Mouse (Mus musculus): ENCODE data around the gene Gm28051. TPM values are rescaled to one million over a fixed set of nuclear protein-coding genes. Genes with fewer than 3 reads are reported as not detected.
A peak's percentile ranks its signal among the peaks of the same experiment; 100 is the strongest.

The Gm28051 gene
- polyA plus RNA-seq, 1 experiment from 2014 or later: not detected

GRCm38 (mm10) chr12:102722451-102722850 is 35.1 kb downstream of the Gm28051 start:
- Histone ChIP-seq H3K4me2 (no peak overlapping the region), H3K4me3 (no peak overlapping the region), H3K27me3 (replicated peaks) (no peaks in the 10 kb centered on the region), H3K4me1 (replicated peaks) (peaks cover 6% of the 10 kb centered on the region), H3K27ac (ENCODE audit: poor library complexity, severe bottlenecking) (no peak overlapping the region), H3K36me3 (no peaks in the 10 kb centered on the region), H3K9ac (no peak overlapping the region), H3K9me3 (replicated peaks) (no peaks in the 10 kb centered on the region)
- ATAC-seq (ENCODE audit: insufficient number of reproducible peaks, low FRiP score): no peak; the same call in 1 of the 2 replicates
- 56% methylated on average over 11 of the region's 11 CpGs for WGBS

GRCm38 (mm10) chr12:102719552-102720315 is 37.8 kb downstream of the Gm28051 start:
- no peak overlapping the region for H3K4me3 ChIP-seq
- no peaks in the 10 kb centered on the region for H3K36me3 ChIP-seq
- H3K4me2 ChIP-seq: no peak overlapping the region
- 32% methylated on average over 13 of the region's 13 CpGs for WGBS
- no peak overlapping the region for H3K27ac ChIP-seq (ENCODE audit: poor library complexity, severe bottlenecking)
- H3K9me3 ChIP-seq (replicated peaks): no peaks in the 10 kb centered on the region
- no peak for ATAC-seq (ENCODE audit: insufficient number of reproducible peaks, low FRiP score)
- H3K9ac ChIP-seq: no peak overlapping the region
- H3K4me1 ChIP-seq (replicated peaks): peaks cover 6% of the 10 kb centered on the region
- no peaks in the 10 kb centered on the region for H3K27me3 ChIP-seq (replicated peaks)

- no peaks in the 10 kb centered on the region for H3K4me1 ChIP-seq (replicated peaks)
- 77% methylated on average over 10 of the region's 10 CpGs for WGBS
- no peaks in the 10 kb centered on the region for H3K27me3 ChIP-seq (replicated peaks)
- no peak overlapping the region for H3K4me2 ChIP-seq
- no peak overlapping the region for H3K27ac ChIP-seq (ENCODE audit: poor library complexity, severe bottlenecking)
- H3K4me3 ChIP-seq: no peak overlapping the region
- no peak overlapping the region for H3K9ac ChIP-seq
- H3K9me3 ChIP-seq (replicated peaks): no peaks in the 10 kb centered on the region
- ATAC-seq (ENCODE audit: insufficient number of reproducible peaks, low FRiP score): no peak
- no peaks in the 10 kb centered on the region for H3K36me3 ChIP-seq
Measured at GRCm38 (mm10) chr12:102714654-102715395, 42.7 kb downstream of the Gm28051 start.

GRCm38 (mm10) chr12:102714116-102714515 is 43.4 kb downstream of the Gm28051 start:
- 79% methylated on average over 2 of the region's 2 CpGs for WGBS
- no peak for ATAC-seq (ENCODE audit: insufficient number of reproducible peaks, low FRiP score)
- H3K27me3 ChIP-seq (replicated peaks): no peaks in the 10 kb centered on the region
- H3K9me3 ChIP-seq (replicated peaks): no peaks in the 10 kb centered on the region
- no peak overlapping the region for H3K4me3 ChIP-seq
- no peak overlapping the region for H3K9ac ChIP-seq
- no peak overlapping the region for H3K4me2 ChIP-seq
- H3K27ac ChIP-seq (ENCODE audit: poor library complexity, severe bottlenecking): no peak overlapping the region
- no peaks in the 10 kb centered on the region for H3K4me1 ChIP-seq (replicated peaks)
- H3K36me3 ChIP-seq: no peaks in the 10 kb centered on the region

- Histone ChIP-seq H3K36me3 (no peaks in the 10 kb centered on the region), H3K4me1 (replicated peaks) (0 out of 2 replicates have a peak, but pooled peaks cover 2% of the 10 kb centered on the region), H3K27me3 (replicated peaks) (no peaks in the 10 kb centered on the region), H3K4me2 (no peak overlapping the region), H3K9ac (no peak overlapping the region), H3K9me3 (replicated peaks) (no peaks in the 10 kb centered on the region), H3K27ac (ENCODE audit: poor library complexity, severe bottlenecking) (no peak overlapping the region), H3K4me3 (no peak overlapping the region)
- 68% methylated on average over 20 of the region's 20 CpGs for WGBS
- ATAC-seq (ENCODE audit: insufficient number of reproducible peaks, low FRiP score): no peak
Measured at GRCm38 (mm10) chr12:102713153-102713865, 44.3 kb downstream of the Gm28051 start.

GRCm38 (mm10) chr12:102710851-102711375 is 46.7 kb downstream of the Gm28051 start:
- no peaks in the 10 kb centered on the region for H3K9me3 ChIP-seq (replicated peaks)
- H3K4me1 ChIP-seq (replicated peaks): peaks cover 12% of the 10 kb centered on the region
- no peak overlapping the region for H3K27ac ChIP-seq (ENCODE audit: poor library complexity, severe bottlenecking)
- 63% methylated on average over 4 of the region's 4 CpGs for WGBS
- H3K4me2 ChIP-seq: no peak overlapping the region
- no peaks in the 10 kb centered on the region for H3K36me3 ChIP-seq
- no peak overlapping the region for H3K9ac ChIP-seq
- H3K27me3 ChIP-seq (replicated peaks): 0 out of 2 replicates have a peak, but pooled peaks cover 3% of the 10 kb centered on the region
- ATAC-seq (ENCODE audit: insufficient number of reproducible peaks, low FRiP score): no peak
- no peak overlapping the region for H3K4me3 ChIP-seq

GRCm38 (mm10) chr12:102709896-102710295 is 47.7 kb downstream of the Gm28051 start:
- Histone ChIP-seq H3K9ac (no peak overlapping the region), H3K9me3 (replicated peaks) (no peaks in the 10 kb centered on the region), H3K27me3 (replicated peaks) (0 out of 2 replicates have a peak, but pooled peaks cover 3% of the 10 kb centered on the region), H3K4me2 (no peak overlapping the region), H3K4me3 (no peak overlapping the region), H3K27ac (ENCODE audit: poor library complexity, severe bottlenecking) (no peak overlapping the region), H3K4me1 (replicated peaks) (peaks cover 19% of the 10 kb centered on the region), H3K36me3 (no peaks in the 10 kb centered on the region)
- 80% methylated on average over 5 of the region's 5 CpGs for WGBS
- ATAC-seq (ENCODE audit: insufficient number of reproducible peaks, low FRiP score): no peak

- 0 out of 2 replicates have a peak overlapping the region, but pooled peaks have one; percentile 22 for H3K9ac ChIP-seq
- H3K4me2 ChIP-seq: peak overlapping the region; percentile 58
- H3K36me3 ChIP-seq: no peaks in the 10 kb centered on the region
- H3K27me3 ChIP-seq (replicated peaks): 0 out of 2 replicates have a peak, but pooled peaks cover 3% of the 10 kb centered on the region
- H3K9me3 ChIP-seq (replicated peaks): no peaks in the 10 kb centered on the region
- 18% methylated on average over 11 of the region's 11 CpGs for whole genome bisulfite sequencing
- no peak overlapping the region for H3K27ac ChIP-seq (ENCODE audit: poor library complexity, severe bottlenecking)
- peaks cover 30% of the 10 kb centered on the region for H3K4me1 ChIP-seq (replicated peaks)
- ATAC-seq (ENCODE audit: insufficient number of reproducible peaks, low FRiP score): no peak
- H3K4me3 ChIP-seq: peak overlapping the region; percentile 17
Measured at GRCm38 (mm10) chr12:102708220-102708619, 49.3 kb downstream of the Gm28051 start.

GRCm38 (mm10) chr12:102706833-102707463 is 50.6 kb downstream of the Gm28051 start:
- Histone ChIP-seq H3K4me3 (no peak overlapping the region), H3K9me3 (replicated peaks) (no peaks in the 10 kb centered on the region), H3K9ac (no peak overlapping the region), H3K27ac (ENCODE audit: poor library complexity, severe bottlenecking) (no peak overlapping the region), H3K4me1 (replicated peaks) (peaks cover 40% of the 10 kb centered on the region), H3K4me2 (no peak overlapping the region), H3K27me3 (replicated peaks) (0 out of 2 replicates have a peak, but pooled peaks cover 3% of the 10 kb centered on the region), H3K36me3 (no peaks in the 10 kb centered on the region)
- ATAC-seq (ENCODE audit: insufficient number of reproducible peaks, low FRiP score): no peak
- WGBS: 80% methylated on average over 10 of the region's 10 CpGs

GRCm38 (mm10) chr12:102705906-102706640 is 51.5 kb downstream of the Gm28051 start:
- H3K36me3 ChIP-seq: no peaks in the 10 kb centered on the region
- H3K9ac ChIP-seq: no peak overlapping the region
- H3K27me3 ChIP-seq (replicated peaks): 0 out of 2 replicates have a peak, but pooled peaks cover 3% of the 10 kb centered on the region
- WGBS: 61% methylated on average over 6 of the region's 6 CpGs
- no peak for ATAC-seq (ENCODE audit: insufficient number of reproducible peaks, low FRiP score)
- no peak overlapping the region for H3K27ac ChIP-seq (ENCODE audit: poor library complexity, severe bottlenecking)
- no peak overlapping the region for H3K4me3 ChIP-seq
- H3K4me1 ChIP-seq (replicated peaks): peaks cover 40% of the 10 kb centered on the region
- H3K9me3 ChIP-seq (replicated peaks): no peaks in the 10 kb centered on the region
- H3K4me2 ChIP-seq: peak overlapping the region; percentile 98

Measured in heart, embryonic 12.5 days (tissue).